Mouse (Mus musculus) yolk sac, embryonic 10.5 days (tissue): ENCODE results near the gene Kbtbd12.

ENCODE experiments used
- DNase-seq: peaks from one replicate; pipeline ENCODE4 v3.0.0-alpha.2; 2017; ENCODE audit warnings: low spot score

Kbtbd12 gene

GRCm38 (mm10) chr6:88500405-88500767 lies 137.4 kb downstream of the Kbtbd12 start:
- DNase-seq, result no peak

- peak; percentile 33 for DNase-seq
These were observed 138.0 kb downstream of the Kbtbd12 start for GRCm38 (mm10) chr6:88499481-88500404.
